Mouse (Mus musculus) lung, postnatal 36 days (tissue): ENCODE measurements around the gene Fes.
"Not testable (repeated sequence)": the region's sequence is repeated elsewhere in the genome, so short reads cannot be mapped to it uniquely, and the experiment has no call there.

Experiments used
- DNase-seq: peaks from one replicate; pipeline ENCODE4 v3.0.0; 2022; ENCODE audit warnings: mixed read lengths

Fes gene

GRCm38 (mm10) chr7:80404101-80404894 is 16.6 kb upstream of the Fes start:
- peak; percentile 63 for DNase-seq

DNA sequence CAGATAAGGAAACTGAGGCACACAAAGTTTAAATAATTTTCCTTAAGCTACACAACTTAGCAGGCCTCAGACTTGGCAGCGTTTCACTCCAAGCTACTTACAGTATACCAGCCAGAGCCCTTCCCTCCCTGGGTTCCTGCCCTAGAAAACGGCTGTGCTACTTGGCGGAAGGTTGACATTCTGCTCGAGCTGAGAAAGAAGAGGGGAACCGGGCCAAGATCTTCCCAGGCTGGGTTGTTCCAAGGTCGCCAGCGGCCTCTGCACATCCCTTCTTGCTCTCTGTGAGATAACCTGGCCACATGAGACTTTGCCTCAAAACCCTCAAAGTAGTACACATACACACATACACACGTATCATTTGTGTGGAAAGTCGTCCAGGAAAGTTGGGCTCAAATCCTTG is 15.8 kb upstream of the Fes start:
- peak; percentile 86 for DNase-seq

DNA sequence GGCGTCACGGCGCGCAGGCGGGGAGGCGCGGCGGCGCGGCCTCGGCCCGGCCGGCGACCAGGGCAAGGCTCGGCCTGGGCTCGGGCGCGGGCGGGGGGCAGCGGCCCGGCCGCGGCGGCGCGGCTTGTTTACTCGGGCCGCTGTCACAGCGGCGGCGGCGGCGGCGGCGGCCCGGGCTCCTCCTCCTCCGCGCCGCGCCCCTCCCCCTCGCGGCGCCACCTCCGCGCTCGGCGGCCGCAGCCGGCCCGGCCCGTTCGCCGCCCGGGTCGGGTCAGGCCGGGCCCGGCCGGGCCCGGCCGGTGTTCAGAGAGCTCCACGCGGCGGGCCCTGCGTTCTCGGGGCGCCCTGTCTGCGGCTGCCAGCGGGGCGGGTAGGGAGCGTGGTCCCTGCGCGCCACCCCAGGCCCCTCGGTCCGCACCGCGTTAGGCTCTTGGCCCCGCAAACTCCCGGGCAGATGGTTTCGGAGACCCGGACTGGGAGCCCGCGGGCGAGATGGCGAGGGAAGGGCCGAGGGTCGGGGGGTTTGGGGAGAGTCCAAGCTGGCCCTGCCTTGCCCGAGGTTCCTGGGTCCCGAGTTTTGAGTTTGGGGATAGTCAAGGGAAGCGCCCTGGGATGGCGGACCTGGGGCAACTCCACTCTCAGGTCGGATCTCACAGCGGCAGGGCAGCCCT is 15.0 kb upstream of the Fes start:
- DNase-seq: peak; percentile 77

GRCm38 (mm10) chr7:80401860-80402641 is 14.3 kb upstream of the Fes start:
- DNase-seq: peak; percentile 52

DNA sequence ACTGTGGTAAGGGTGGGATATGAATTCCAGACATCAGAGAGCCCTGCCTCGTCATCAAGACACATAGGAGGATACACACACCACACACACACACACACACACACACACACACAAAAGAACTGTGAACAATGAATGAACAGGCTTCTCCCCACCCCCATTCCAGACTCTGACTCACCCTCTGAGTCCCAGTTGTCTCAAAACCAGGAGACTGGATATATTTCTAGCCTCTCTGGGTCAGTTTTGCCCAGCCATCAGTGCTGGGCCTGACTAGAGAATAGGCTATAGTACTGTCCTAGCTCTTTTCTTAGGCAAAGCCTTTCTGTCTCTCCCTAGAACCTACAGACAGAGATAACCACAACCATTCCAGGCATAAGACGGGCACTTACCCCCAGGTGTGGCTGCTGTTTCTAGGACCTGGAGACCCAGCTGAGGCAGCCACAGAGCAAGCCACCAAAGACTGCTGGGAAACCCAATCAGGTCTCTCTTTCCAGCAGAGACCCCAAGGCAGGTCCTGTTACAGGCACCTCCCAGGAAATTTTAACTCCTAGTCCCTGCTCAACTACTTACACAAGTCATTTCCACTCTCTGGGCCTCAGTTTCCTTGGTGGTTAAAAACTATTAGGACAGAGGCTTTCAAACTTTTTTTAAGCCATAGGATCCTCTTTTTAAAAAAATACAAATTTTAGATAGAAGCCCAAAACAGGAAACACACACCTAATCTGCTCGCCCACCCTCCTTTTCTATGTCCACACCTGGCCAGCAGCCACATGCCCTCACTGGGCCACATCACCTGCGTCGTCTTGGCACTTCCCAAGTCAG is 13.5 kb upstream of the Fes start:
- DNase-seq: peak; percentile 47

- DNase-seq: no peak
Measured at GRCm38 (mm10) chr7:80400571-80400970, 12.8 kb upstream of the Fes start.

- peak; percentile 89 for DNase-seq
Measured at GRCm38 (mm10) chr7:80400099-80400498, 12.4 kb upstream of the Fes start.

- DNase-seq: no peak
Measured at GRCm38 (mm10) chr7:80398654-80399444, 11.1 kb upstream of the Fes start.

- no peak for DNase-seq
Measured at GRCm38 (mm10) chr7:80397986-80398385, 10.2 kb upstream of the Fes start.

GRCm38 (mm10) chr7:80396427-80396826 is 8.7 kb upstream of the Fes start:
- not testable (repeated sequence) for DNase-seq

- no peak for DNase-seq
Measured at GRCm38 (mm10) chr7:80394600-80394999, 6.9 kb upstream of the Fes start.

GRCm38 (mm10) chr7:80392119-80392518 is 4.4 kb upstream of the Fes start:
- DNase-seq: no peak

DNA sequence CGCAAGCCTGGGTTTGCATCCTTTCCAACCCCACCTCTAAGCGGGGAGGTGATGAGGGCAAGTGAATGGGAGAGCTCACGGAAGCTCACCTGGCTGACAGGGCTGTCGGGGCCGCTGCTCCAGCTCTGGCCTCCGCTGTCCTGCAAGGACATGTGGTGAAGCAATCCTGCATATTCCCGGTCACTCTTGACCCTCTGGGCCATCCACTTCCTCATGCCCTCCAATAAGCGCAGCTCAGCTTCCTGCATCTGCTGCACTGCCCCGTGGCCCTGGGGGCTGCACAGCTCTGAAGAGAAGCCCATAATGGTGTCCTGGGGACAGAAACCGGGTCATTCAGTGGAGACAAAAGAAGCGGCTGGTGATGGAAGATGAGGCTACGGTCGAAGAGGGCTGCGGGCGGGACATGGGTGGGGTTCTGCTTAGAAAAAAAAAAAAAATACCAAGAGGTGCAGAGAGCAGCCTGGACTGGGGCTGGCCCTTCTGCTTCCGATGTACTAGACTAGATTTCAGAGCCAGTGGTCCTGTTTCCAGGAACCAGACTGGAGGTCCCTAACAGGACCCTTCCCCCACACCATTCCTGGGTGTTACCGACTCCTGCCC is 613 bp downstream of the Fes start:
- DNase-seq: peak; percentile 53

GRCm38 (mm10) chr7:80386235-80386930 is 1.4 kb downstream of the Fes start:
- DNase-seq: peak; percentile 96

DNA sequence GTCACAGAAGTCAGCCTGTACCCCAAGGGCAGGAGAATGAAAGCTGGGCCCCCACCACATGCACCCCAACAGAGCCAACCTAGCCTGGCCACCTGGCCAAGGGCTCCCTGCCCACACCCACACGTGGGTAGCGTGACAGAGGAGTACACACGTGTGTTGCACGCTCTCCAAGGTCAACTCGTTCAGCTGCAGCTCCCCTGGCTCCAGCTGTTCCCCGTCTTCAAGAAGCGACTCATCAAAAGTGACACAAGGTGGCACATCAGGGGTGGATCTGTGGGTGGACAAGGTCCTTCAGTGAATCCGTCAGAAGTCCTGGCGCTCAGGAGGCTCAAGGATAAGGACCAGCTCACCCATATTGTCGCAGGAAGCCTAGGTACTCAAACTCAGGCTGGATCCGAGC is 4.8 kb downstream of the Fes start:
- DNase-seq: no peak

- peak; percentile 56 for DNase-seq
Measured at GRCm38 (mm10) chr7:80379531-80379930, 8.2 kb downstream of the Fes start.

- peak; percentile 86 for DNase-seq
Measured at GRCm38 (mm10) chr7:80377471-80377870, 10.3 kb downstream of the Fes start.

DNA sequence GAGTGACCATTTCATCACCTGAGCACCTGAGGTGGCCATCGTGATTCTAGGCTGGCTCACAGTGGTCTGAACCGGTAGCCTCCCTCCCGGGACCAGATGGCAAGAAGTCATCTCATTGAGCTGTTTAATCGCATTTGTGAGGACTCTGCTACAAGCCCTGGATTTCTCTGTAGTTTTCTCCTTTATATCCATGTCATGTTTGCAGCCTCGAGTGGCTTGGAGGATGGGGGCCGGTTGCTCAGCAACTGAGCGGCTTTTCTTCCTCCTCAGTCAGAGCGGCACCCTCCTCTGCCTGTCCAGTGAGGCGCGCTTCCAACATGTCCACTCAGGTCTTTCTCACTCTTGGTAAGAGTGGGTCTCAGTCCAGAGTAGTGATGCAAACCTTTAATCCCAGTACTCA is 11.6 kb downstream of the Fes start:
- DNase-seq: no peak

DNA sequence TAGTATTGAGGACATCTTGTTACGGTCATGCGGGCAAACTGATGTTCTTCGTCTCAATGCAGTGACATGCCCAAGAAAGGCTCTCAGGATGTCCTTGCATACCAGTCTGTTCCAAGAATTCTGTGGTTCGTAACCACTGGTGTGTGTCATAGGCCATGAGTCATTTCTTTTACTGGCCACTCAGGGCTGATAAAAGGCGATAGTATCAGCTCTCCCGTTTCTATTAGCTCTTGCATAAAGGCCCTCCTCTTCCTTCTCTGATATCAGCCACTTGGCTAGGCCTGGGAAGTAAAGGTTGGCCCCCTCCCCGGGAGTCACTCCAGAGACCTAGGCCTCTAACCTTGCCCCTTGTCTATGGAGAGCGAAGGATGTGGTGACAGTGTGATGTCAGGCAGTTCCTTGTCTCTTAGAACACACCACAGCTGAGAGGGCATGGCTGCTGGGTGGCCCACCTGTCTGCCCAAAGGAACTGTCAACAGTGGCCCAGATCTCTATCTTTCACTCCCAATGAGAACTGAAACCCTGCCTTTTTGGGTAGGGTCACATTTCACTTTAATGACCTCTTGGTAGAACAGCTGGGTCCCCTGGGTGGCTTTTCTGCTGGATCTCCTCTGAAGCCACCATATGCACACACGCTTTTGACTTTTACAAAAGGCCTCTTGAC is 12.2 kb downstream of the Fes start:
- peak; percentile 62 for DNase-seq

GRCm38 (mm10) chr7:80374733-80375132 is 13.0 kb downstream of the Fes start:
- DNase-seq: no peak
